Mouse (Mus musculus): ENCODE measurements around the gene Clcn6. TPM values are rescaled to one million over a fixed set of nuclear protein-coding genes. Genes with fewer than 3 reads are reported as not detected.

Clcn6 gene
- polyA plus RNA-seq, 1 experiment, result 28.8 TPM

- Histone ChIP-seq H3K36me3 (ENCODE audit: control insufficient read depth, insufficient read depth, low read length) (0 out of 2 replicates have a peak, but pooled peaks cover 2% of the 10 kb centered on the region), H3K4me1 (ENCODE audit: control insufficient read depth, insufficient read depth, low read length) (peaks cover 12% of the 10 kb centered on the region), H3K27ac (ENCODE audit: insufficient read depth, low read depth, low read length) (no peak overlapping the region), H3K27me3 (replicated peaks; ENCODE audit: control insufficient read depth, insufficient read depth, low read length) (no peaks in the 10 kb centered on the region), H3K4me3 (ENCODE audit: insufficient read depth, low read depth, low read length) (no peak overlapping the region)
- 85% methylated on average over 9 of the region's 9 CpGs for WGBS
- DNase-seq, result no peak
- TF ChIP-seq CTCF (conservative IDR thresholded peaks at IDR 0.05; ENCODE audit: insufficient read depth, insufficient read length, low read depth, low read length), result no peak
- TF ChIP-seq POLR2A (IDR thresholded peaks at IDR 0.05; ENCODE audit: low read depth, low read length), result no peak
Measured at GRCm38 (mm10) chr4:148061086-148061480, 22.5 kb upstream of the Clcn6 start.

- Histone ChIP-seq H3K27me3 (replicated peaks; ENCODE audit: control insufficient read depth, insufficient read depth, low read length) (no peaks in the 10 kb centered on the region), H3K4me3 (ENCODE audit: insufficient read depth, low read depth, low read length) (no peak overlapping the region), H3K36me3 (ENCODE audit: control insufficient read depth, insufficient read depth, low read length) (0 out of 2 replicates have a peak, but pooled peaks cover 2% of the 10 kb centered on the region), H3K4me1 (ENCODE audit: control insufficient read depth, insufficient read depth, low read length) (peaks cover 10% of the 10 kb centered on the region), H3K27ac (ENCODE audit: insufficient read depth, low read depth, low read length) (no peak overlapping the region)
- 40% methylated on average over 13 of the region's 13 CpGs for WGBS
- DNase-seq, result peak; percentile 61
- TF ChIP-seq CTCF (conservative IDR thresholded peaks at IDR 0.05; ENCODE audit: insufficient read depth, insufficient read length, low read depth, low read length) (peak; percentile 88), POLR2A (IDR thresholded peaks at IDR 0.05; ENCODE audit: low read depth, low read length) (no peak)
Measured at GRCm38 (mm10) chr4:148060120-148061085, 21.8 kb upstream of the Clcn6 start.

GRCm38 (mm10) chr4:148058993-148059392 lies 20.4 kb upstream of the Clcn6 start:
- TF ChIP-seq POLR2A (IDR thresholded peaks at IDR 0.05; ENCODE audit: low read depth, low read length), result no peak
- H3K4me1 ChIP-seq (ENCODE audit: control insufficient read depth, insufficient read depth, low read length), result peaks cover 10% of the 10 kb centered on the region
- WGBS, result 90% methylated on average over 6 of the region's 6 CpGs
- no peaks in the 10 kb centered on the region for H3K27me3 ChIP-seq (replicated peaks; ENCODE audit: control insufficient read depth, insufficient read depth, low read length)
- H3K4me3 ChIP-seq (ENCODE audit: insufficient read depth, low read depth, low read length), result no peak overlapping the region
- 0 out of 2 replicates have a peak, but pooled peaks cover 2% of the 10 kb centered on the region for H3K36me3 ChIP-seq (ENCODE audit: control insufficient read depth, insufficient read depth, low read length)
- DNase-seq, result no peak
- no peak overlapping the region for H3K27ac ChIP-seq (ENCODE audit: insufficient read depth, low read depth, low read length)

- WGBS, result 91% methylated on average over 9 of the region's 9 CpGs
- no peak overlapping the region for H3K27ac ChIP-seq (ENCODE audit: insufficient read depth, low read depth, low read length)
- DNase-seq, result no peak
- H3K27me3 ChIP-seq (replicated peaks; ENCODE audit: control insufficient read depth, insufficient read depth, low read length), result no peaks in the 10 kb centered on the region
- H3K4me1 ChIP-seq (ENCODE audit: control insufficient read depth, insufficient read depth, low read length), result peaks cover 10% of the 10 kb centered on the region
- TF ChIP-seq POLR2A (IDR thresholded peaks at IDR 0.05; ENCODE audit: low read depth, low read length), result no peak
- TF ChIP-seq CTCF (conservative IDR thresholded peaks at IDR 0.05; ENCODE audit: insufficient read depth, insufficient read length, low read depth, low read length), result no peak
- no peak overlapping the region for H3K4me3 ChIP-seq (ENCODE audit: insufficient read depth, low read depth, low read length)
- 0 out of 2 replicates have a peak, but pooled peaks cover 2% of the 10 kb centered on the region for H3K36me3 ChIP-seq (ENCODE audit: control insufficient read depth, insufficient read depth, low read length)
Measured at GRCm38 (mm10) chr4:148058218-148058819, 19.7 kb upstream of the Clcn6 start.

GRCm38 (mm10) chr4:148057661-148058209 lies 19.1 kb upstream of the Clcn6 start:
- Histone ChIP-seq H3K27ac (ENCODE audit: insufficient read depth, low read depth, low read length) (no peak overlapping the region), H3K4me3 (ENCODE audit: insufficient read depth, low read depth, low read length) (no peak overlapping the region), H3K4me1 (ENCODE audit: control insufficient read depth, insufficient read depth, low read length) (peaks cover 10% of the 10 kb centered on the region), H3K27me3 (replicated peaks; ENCODE audit: control insufficient read depth, insufficient read depth, low read length) (no peaks in the 10 kb centered on the region), H3K36me3 (ENCODE audit: control insufficient read depth, insufficient read depth, low read length) (0 out of 2 replicates have a peak, but pooled peaks cover 2% of the 10 kb centered on the region)
- no peak for TF ChIP-seq POLR2A (IDR thresholded peaks at IDR 0.05; ENCODE audit: low read depth, low read length)
- no peak for TF ChIP-seq CTCF (conservative IDR thresholded peaks at IDR 0.05; ENCODE audit: insufficient read depth, insufficient read length, low read depth, low read length)
- WGBS, result 74% methylated on average over 5 of the region's 5 CpGs
- DNase-seq, result no peak

GRCm38 (mm10) chr4:148056801-148057200 lies 18.2 kb upstream of the Clcn6 start:
- peak; percentile 92 for DNase-seq
- no peaks in the 10 kb centered on the region for H3K27me3 ChIP-seq (replicated peaks; ENCODE audit: control insufficient read depth, insufficient read depth, low read length)
- peak overlapping the region; percentile 58 for H3K27ac ChIP-seq (ENCODE audit: insufficient read depth, low read depth, low read length)
- H3K4me3 ChIP-seq (ENCODE audit: insufficient read depth, low read depth, low read length), result no peak overlapping the region
- peaks cover 10% of the 10 kb centered on the region for H3K4me1 ChIP-seq (ENCODE audit: control insufficient read depth, insufficient read depth, low read length)
- H3K36me3 ChIP-seq (ENCODE audit: control insufficient read depth, insufficient read depth, low read length), result 0 out of 2 replicates have a peak, but pooled peaks cover 2% of the 10 kb centered on the region
- WGBS, result 35% methylated on average over 4 of the region's 4 CpGs
- TF ChIP-seq CTCF (conservative IDR thresholded peaks at IDR 0.05; ENCODE audit: insufficient read depth, insufficient read length, low read depth, low read length) (no peak), POLR2A (IDR thresholded peaks at IDR 0.05; ENCODE audit: low read depth, low read length) (no peak)

Measured in kidney, adult 2 months (tissue).